Mouse (Mus musculus): Measurements from ENCODE around the gene Mkrn2. TPM values are rescaled to one million over a fixed set of nuclear protein-coding genes. Genes with fewer than 3 reads are reported as not detected.
"Not testable (repeated sequence)": the region's sequence is repeated elsewhere in the genome, so short reads cannot be mapped to it uniquely, and the experiment has no call there.

Gene Mkrn2
- polyA plus RNA-seq, 1 experiment: 14.8 TPM

DNA sequence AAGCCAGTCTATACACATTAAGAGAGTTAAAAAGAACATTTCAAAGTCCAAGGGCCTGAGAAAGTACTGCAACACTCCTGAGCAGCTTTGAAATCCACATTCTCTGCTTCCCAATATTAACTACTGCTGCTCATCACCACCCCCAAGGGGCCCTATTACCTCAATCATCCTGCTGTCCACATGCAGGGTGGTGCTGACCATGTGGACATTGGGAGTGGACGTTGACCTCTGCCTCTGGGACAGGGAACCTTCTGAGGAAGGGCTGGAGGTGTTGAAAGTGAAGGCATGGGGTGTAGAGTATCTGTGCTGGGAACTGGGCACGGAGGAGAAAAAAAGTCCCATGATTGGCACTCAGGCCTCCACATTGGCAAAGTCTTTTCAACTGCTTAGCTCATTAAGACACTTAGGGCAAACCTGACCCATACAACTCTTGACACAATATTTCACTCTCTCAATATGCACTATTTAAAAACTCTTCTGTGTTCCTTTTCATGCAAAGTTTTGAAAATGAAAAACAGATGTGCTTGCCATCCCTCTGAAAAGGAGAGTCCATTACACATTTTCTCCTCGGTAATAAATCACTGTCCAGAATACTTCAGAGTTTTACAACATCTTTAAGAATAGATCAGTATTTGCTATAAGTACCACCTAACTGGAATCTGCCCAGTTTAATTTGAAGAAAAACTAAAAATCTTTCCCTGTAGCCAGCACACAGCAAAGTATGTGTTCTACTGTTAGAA lies 29.5 kb downstream of the Mkrn2 start:
- H3K79me3 ChIP-seq (ENCODE audit: low read depth): peaks cover 4% of the 10 kb centered on the region
- no peak overlapping the region for H3K4me3 ChIP-seq (ENCODE audit: insufficient read depth, poor library complexity, severe bottlenecking)
- TF ChIP-seq CTCF (IDR thresholded peaks at IDR 0.05; ENCODE audit: control insufficient read depth, insufficient read depth, insufficient read length) (no peak), MYOD1 (IDR thresholded peaks at IDR 0.05; ENCODE audit: control insufficient read depth, insufficient read length, low read depth) (no peak), FOSL1 (IDR thresholded peaks at IDR 0.05; ENCODE audit: insufficient read depth, low read length, poor library complexity, severe bottlenecking) (no peak), CEBPB (IDR thresholded peaks at IDR 0.05; ENCODE audit: low read depth) (no peak)
- H3ac ChIP-seq (ENCODE audit: control insufficient read depth, insufficient read length, low read depth): no peak overlapping the region
- H3K79me2 ChIP-seq (ENCODE audit: control insufficient read depth, insufficient read depth): peaks cover under 1% of the 10 kb centered on the region
- no peaks in the 10 kb centered on the region for H3K27me3 ChIP-seq (ENCODE audit: control insufficient read depth, insufficient read depth, insufficient read length)
- peaks cover 80% of the 10 kb centered on the region for H3K36me3 ChIP-seq (ENCODE audit: control insufficient read depth, insufficient read depth)

DNA sequence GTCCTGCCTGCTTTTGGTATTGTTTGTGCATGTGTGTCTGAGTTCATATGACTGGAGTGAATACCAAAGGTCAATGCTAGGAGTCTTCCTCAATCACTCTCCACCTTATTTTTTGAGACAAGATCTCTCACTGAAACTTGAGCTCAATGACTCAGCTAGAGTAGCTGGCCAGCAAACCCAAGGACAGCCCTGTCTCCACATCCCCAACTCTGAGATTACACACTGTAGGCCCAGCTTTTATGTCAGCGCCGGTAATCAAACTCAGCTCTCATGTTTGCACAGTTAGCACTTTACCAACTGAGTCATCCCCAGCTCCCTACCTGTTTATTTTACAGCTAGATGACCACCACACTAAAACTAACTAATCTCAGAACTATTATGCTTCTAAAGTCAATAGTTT lies 32.3 kb downstream of the Mkrn2 start:
- TF ChIP-seq FOSL1 (IDR thresholded peaks at IDR 0.05; ENCODE audit: insufficient read depth, low read length, poor library complexity, severe bottlenecking) (no peak), CEBPB (IDR thresholded peaks at IDR 0.05; ENCODE audit: low read depth) (no peak), MYOG (IDR thresholded peaks at IDR 0.05; ENCODE audit: control insufficient read depth, extremely low read depth, insufficient read length) (no peak), CTCF (IDR thresholded peaks at IDR 0.05; ENCODE audit: control insufficient read depth, insufficient read depth, insufficient read length) (no peak), MYOD1 (IDR thresholded peaks at IDR 0.05; ENCODE audit: control insufficient read depth, insufficient read length, low read depth) (no peak), MAX (IDR thresholded peaks at IDR 0.05) (no peak), USF1 (IDR thresholded peaks at IDR 0.05; ENCODE audit: low read depth) (no peak)
- Histone ChIP-seq H3K4me3 (ENCODE audit: insufficient read depth, poor library complexity, severe bottlenecking) (no peak overlapping the region), H3K36me3 (ENCODE audit: control insufficient read depth, insufficient read depth) (peaks cover 74% of the 10 kb centered on the region), H3K27me3 (ENCODE audit: control insufficient read depth, insufficient read depth, insufficient read length) (no peaks in the 10 kb centered on the region), H3K79me2 (ENCODE audit: control insufficient read depth, insufficient read depth) (peaks cover 20% of the 10 kb centered on the region), H3K79me3 (ENCODE audit: low read depth) (peaks cover 6% of the 10 kb centered on the region), H3ac (ENCODE audit: control insufficient read depth, insufficient read length, low read depth) (no peak overlapping the region)

DNA sequence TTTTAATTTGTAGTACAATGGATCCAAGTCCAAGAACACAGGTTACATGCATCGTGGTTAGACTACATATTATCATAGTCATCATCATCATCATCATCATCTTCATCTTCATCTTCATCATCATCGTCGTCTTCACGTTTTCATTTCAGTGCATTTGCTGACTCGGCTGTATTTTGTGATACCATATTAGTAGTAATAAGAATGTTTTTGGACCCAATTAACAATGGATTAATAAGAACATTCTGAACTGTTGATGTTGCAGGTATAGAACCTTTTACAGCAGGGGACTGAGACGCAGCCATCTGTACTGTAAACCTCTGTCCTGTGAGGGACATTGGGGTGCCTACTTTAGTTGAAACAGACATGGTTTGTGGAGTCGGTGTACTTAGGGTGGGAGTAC lies 36.5 kb downstream of the Mkrn2 start:
- Histone ChIP-seq H3K79me2 (ENCODE audit: control insufficient read depth, insufficient read depth) (peaks cover 48% of the 10 kb centered on the region), H3K36me3 (ENCODE audit: control insufficient read depth, insufficient read depth) (peaks cover 70% of the 10 kb centered on the region), H3K79me3 (ENCODE audit: low read depth) (peaks cover 17% of the 10 kb centered on the region)
- not testable (repeated sequence) for H3K27me3 ChIP-seq (ENCODE audit: control insufficient read depth, insufficient read depth, insufficient read length); H3ac ChIP-seq (ENCODE audit: control insufficient read depth, insufficient read length, low read depth); H3K4me3 ChIP-seq (ENCODE audit: insufficient read depth, poor library complexity, severe bottlenecking)

DNA sequence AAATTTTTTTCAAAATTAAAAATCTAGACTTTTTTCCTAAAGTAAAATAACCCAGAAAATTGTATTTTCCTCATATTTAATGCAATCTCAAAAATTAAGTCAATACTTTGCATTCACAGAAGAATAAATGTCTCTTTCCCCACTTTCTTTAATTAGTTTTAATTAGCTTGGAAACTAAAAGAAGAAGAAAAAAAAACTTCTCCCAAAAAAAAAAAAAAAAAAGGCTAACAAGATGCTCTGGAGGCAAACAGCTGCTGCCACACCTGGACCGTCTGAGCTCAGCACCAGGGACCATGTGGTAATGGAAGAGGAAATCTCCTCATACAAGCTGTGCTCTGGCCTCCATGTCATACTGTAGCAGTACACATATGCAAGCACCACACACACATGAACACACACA lies 41.6 kb downstream of the Mkrn2 start:
- H3K4me3 ChIP-seq (ENCODE audit: insufficient read depth, poor library complexity, severe bottlenecking): no peak overlapping the region
- peaks cover 47% of the 10 kb centered on the region for H3K79me3 ChIP-seq (ENCODE audit: low read depth)
- TF ChIP-seq MYOD1 (IDR thresholded peaks at IDR 0.05; ENCODE audit: control insufficient read depth, insufficient read length, low read depth) (no peak), FOSL1 (IDR thresholded peaks at IDR 0.05; ENCODE audit: insufficient read depth, low read length, poor library complexity, severe bottlenecking) (no peak), USF1 (IDR thresholded peaks at IDR 0.05; ENCODE audit: low read depth) (no peak), CTCF (IDR thresholded peaks at IDR 0.05; ENCODE audit: control insufficient read depth, insufficient read depth, insufficient read length) (no peak), MAX (IDR thresholded peaks at IDR 0.05) (no peak)
- peaks cover 30% of the 10 kb centered on the region for H3K36me3 ChIP-seq (ENCODE audit: control insufficient read depth, insufficient read depth)
- peaks cover 81% of the 10 kb centered on the region for H3K79me2 ChIP-seq (ENCODE audit: control insufficient read depth, insufficient read depth)
- H3K27me3 ChIP-seq (ENCODE audit: control insufficient read depth, insufficient read depth, insufficient read length): no peaks in the 10 kb centered on the region
- no peak overlapping the region for H3ac ChIP-seq (ENCODE audit: control insufficient read depth, insufficient read length, low read depth)

DNA sequence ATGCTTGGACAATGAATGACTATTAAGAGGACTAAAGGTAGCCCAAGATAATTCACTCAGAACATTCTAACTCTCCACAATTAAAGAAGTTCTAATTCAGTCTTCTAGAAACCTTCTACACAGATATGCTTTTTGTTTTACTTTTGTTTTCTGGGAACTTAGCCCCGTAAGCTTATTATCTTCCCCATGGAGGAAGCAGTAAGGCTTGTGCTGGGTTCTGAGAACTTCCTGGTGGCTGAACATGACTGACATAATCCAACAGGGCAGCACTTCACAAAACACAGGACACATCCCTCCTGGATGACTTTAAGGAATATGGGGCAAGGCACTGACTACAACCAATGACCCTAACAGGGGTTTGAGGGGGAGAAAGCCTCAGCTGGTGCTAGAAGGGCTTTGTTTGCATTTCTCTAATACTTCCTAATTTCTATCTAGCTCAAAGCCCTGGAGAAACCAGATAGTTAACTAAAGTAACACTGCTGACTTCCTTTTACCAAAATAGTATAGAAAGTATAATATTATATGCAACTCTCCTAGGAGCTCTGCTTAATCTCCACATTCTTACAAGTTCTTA lies 48.2 kb downstream of the Mkrn2 start:
- Histone ChIP-seq H3ac (ENCODE audit: control insufficient read depth, insufficient read length, low read depth) (no peak overlapping the region), H3K36me3 (ENCODE audit: control insufficient read depth, insufficient read depth) (no peaks in the 10 kb centered on the region), H3K79me2 (ENCODE audit: control insufficient read depth, insufficient read depth) (peaks cover 100% of the 10 kb centered on the region), H3K4me3 (ENCODE audit: insufficient read depth, poor library complexity, severe bottlenecking) (no peak overlapping the region), H3K79me3 (ENCODE audit: low read depth) (peaks cover 92% of the 10 kb centered on the region), H3K27me3 (ENCODE audit: control insufficient read depth, insufficient read depth, insufficient read length) (no peaks in the 10 kb centered on the region)
- TF ChIP-seq CEBPB (IDR thresholded peaks at IDR 0.05; ENCODE audit: low read depth) (no peak), CTCF (IDR thresholded peaks at IDR 0.05; ENCODE audit: control insufficient read depth, insufficient read depth, insufficient read length) (no peak), FOSL1 (IDR thresholded peaks at IDR 0.05; ENCODE audit: insufficient read depth, low read length, poor library complexity, severe bottlenecking) (no peak), USF1 (IDR thresholded peaks at IDR 0.05; ENCODE audit: low read depth) (no peak), MYOG (IDR thresholded peaks at IDR 0.05; ENCODE audit: control insufficient read depth, extremely low read depth, insufficient read length) (no peak), MAX (IDR thresholded peaks at IDR 0.05) (no peak), MYOD1 (IDR thresholded peaks at IDR 0.05; ENCODE audit: control insufficient read depth, insufficient read length, low read depth) (no peak)
